Mouse (Mus musculus) frontal cortex, adult (tissue): ENCODE measurements around the gene Gm3005.
"Not testable (repeated sequence)": the region's sequence is repeated elsewhere in the genome, so short reads cannot be mapped to it uniquely, and the experiment has no call there.

Experiments
- ATAC-seq: cut with Nextera tagmentation; 2 replicates; pipeline ENCODE4 v1.9.2; 2017; ENCODE audit warnings: mild to moderate bottlenecking, moderate library complexity, mixed read lengths; ENCODE audit not compliant: low TSS enrichment

Gene Gm3005

DNA sequence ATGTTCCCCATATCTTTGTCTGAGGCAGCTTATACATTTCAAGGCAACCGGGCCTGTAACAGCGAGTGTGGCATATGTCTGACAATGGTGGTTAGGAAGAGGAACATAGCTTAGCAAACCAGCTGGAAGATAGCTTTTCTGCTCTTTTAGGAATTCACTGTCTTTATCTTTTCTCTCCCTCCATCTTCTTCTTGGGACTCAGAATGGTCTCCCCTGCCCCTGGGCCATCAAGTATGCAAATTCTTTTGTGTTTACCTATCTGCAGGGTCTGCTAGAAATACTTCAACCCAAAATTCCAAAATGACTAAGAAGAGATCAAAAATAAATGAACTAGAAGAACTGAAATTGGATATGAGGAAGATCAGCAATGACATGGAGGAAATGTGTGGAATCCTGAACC, at the start of gene Gm3005:
TSS of gene Gm3005 (plus strand) at position 301 of the 400 bp plus-strand sequence.
- ATAC-seq: not testable (repeated sequence)

DNA sequence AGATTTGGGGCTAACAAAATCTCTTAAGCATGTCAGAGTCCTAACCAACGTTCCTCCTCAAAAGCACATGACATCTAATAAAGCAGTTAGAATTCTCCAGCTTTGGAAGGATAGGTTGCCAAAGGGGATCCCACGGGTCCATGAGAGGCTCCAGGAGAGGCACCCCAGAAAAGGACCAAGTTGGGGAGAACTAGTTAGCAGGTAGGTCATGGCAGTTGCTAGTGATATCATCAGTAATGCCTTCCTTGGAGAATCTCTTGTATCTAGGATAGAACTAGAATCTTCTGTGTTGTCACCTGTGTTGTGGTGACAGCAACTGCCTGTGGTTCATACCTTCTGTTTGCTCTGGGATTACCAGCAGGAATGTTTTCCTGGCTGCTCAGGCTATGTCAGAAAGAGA, 33.1 kb upstream of the Gm3005 start, which contains the start of gene Gm10413:
TSS of gene Gm10413 (plus strand) at position 301 of the 400 bp plus-strand sequence.
- ATAC-seq: not testable (repeated sequence)

DNA sequence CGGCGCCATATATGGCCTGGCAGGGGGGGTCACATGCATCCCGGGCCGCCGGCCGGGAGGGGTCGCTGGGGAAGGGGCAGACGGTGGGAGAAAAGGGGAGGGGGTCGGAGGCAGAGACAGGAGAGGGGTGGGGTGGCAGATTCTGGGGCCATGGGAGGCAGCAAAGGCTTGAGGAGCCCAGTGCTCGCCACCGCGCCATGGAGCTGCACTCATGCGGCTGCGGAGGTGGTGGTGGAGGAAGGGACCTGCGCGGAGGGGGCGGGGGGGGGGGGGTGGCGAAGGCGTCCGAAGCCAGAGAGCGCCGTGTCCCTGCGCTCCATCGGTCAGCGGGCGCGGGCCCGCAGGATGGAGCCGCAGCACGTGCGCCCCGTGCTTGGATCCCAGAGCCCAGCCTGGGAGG, 15.6 kb upstream of the Gm3005 start, which contains the start of gene Gm10409:
TSS of gene Gm10409 (plus strand) at position 301 of the 400 bp plus-strand sequence.
- ATAC-seq: not testable (repeated sequence)

DNA sequence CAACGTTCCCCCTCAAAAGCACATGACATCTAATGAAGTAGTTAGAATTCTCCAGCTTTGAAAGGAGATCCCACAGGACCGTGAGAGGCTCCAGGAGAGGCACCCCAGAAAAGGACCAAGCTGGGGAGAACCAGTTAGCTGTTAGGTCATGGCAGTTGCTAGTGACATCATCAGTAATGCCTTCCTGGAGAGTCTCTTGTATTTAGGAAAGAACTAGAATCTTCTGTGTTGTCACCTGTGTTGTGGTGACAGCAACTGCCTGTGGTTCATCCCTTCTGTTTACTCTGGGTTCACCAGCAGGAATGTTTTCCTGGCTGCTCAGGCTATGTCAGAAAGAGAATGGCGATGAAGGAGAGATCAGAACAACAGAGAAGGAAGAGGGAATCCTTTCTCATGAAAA, 21.2 kb downstream of the Gm3005 start, which contains the start of gene Gm10408:
TSS of gene Gm10408 (plus strand) at position 301 of the 400 bp plus-strand sequence.
- ATAC-seq: not testable (repeated sequence)

DNA sequence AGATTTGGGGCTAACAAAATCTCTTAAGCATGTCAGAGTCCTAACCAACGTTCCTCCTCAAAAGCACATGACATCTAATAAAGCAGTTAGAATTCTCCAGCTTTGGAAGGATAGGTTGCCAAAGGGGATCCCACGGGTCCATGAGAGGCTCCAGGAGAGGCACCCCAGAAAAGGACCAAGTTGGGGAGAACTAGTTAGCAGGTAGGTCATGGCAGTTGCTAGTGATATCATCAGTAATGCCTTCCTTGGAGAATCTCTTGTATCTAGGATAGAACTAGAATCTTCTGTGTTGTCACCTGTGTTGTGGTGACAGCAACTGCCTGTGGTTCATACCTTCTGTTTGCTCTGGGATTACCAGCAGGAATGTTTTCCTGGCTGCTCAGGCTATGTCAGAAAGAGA, 206.3 kb downstream of the Gm3005 start, which contains the start of gene Gm3012:
TSS of gene Gm3012 (plus strand) at position 301 of the 400 bp plus-strand sequence.
- not testable (repeated sequence) for ATAC-seq
